In the genomic region with DNA sequence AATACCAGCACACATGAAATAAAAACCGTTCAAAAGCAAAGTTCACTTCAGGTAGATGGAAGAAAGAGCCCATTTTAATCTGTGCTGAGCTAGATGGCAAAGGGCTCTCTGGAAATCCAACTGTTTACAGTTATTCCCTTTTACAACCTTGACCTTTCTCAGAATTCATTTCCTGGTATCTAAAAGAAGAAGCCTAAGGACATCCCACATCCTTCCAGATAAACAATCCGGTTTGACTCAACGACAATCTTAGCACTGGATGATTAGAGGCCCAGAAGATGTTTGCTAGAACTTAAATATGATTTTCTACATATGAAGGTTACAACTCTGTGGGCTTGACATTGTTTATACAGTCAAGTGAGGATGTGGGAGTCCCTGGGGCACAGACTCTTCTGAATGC, we compare ENCODE assay signal across 17 mouse cellular contexts.
DNase-seq lines count a peak whose midpoint lies in the region; ATAC-seq and TF ChIP-seq lines count a peak whose summit lies in the region.
"Had no signal": no experiment of that assay in that cellular context is flagged by ENCODE, and none has a peak within 500 bp of the region (broad histone marks: within the 10 kb centered on the region; RNA-seq: fewer than 3 reads in every experiment).

No protein-coding gene starts in this region.

- H3K27me3 ChIP-seq in heart, adult 2 months (ENCODE audit: control insufficient read depth, insufficient read depth, low read length) = no peaks in the 10 kb centered on the region
- H3K27me3 ChIP-seq in kidney, embryonic 15.5 days = no peaks in the 10 kb centered on the region
- H3K27me3 ChIP-seq in kidney, embryonic 16.5 days (ENCODE audit: insufficient read depth, low read length) = no peaks in the 10 kb centered on the region
- no peaks in the 10 kb centered on the region for H3K27me3 ChIP-seq in stomach, embryonic 15.5 days (replicated peaks)
- no peaks in the 10 kb centered on the region for H3K27me3 ChIP-seq in stomach, postnatal 0 days (ENCODE audit: control insufficient read depth, insufficient read depth, low read length)

- intact Hi-C loops in heart, adult 2 months (cut with DNase I) = loop anchor here (10.0 kb wide), 1 partner anchor 329 kb away; a partner anchor contains a TSS
- intact Hi-C loops in heart, postnatal 36 days (cut with DNase I) = loop anchor here (5.0 kb wide), 1 partner anchor 221 kb away; a partner anchor contains a TSS

- no peak for TF ChIP-seq CTCF in heart, adult 2 months (IDR thresholded peaks at IDR 0.05)
- no peak for TF ChIP-seq CTCF in stomach, postnatal 0 days (IDR thresholded peaks at IDR 0.05; ENCODE audit: low read depth)

- 52% methylated on average over 3 of the region's 3 CpGs for WGBS in heart, adult 2 months
- 79% methylated on average over 3 of the region's 3 CpGs for WGBS in kidney, embryonic 15.5 days
- 68% methylated on average over 3 of the region's 3 CpGs for WGBS in kidney, embryonic 16.5 days
- WGBS in stomach, embryonic 15.5 days = 64% methylated on average over 3 of the region's 3 CpGs
- 60% methylated on average over 3 of the region's 3 CpGs for WGBS in stomach, postnatal 0 days

- H3K9me3 ChIP-seq in kidney, embryonic 15.5 days (replicated peaks) = no peaks in the 10 kb centered on the region
- H3K9me3 ChIP-seq in kidney, embryonic 16.5 days (ENCODE audit: low read length) = peaks cover 6% of the 10 kb centered on the region
- H3K9me3 ChIP-seq in stomach, embryonic 15.5 days = no peaks in the 10 kb centered on the region
- H3K9me3 ChIP-seq in stomach, postnatal 0 days (ENCODE audit: control insufficient read depth, low read length) = no peaks in the 10 kb centered on the region
- H3K9me3 ChIP-seq: forebrain, embryonic 10.5 days had no signal

- no peak for DNase-seq in heart, adult 2 months
- no peak for DNase-seq in heart, postnatal 36 days
- DNase-seq in stomach, postnatal 0 days (ENCODE audit: low spot score) = no peak
- no peak for DNase-seq in B cell, adult 2 months
- no peak for DNase-seq in spleen, postnatal 4 days (ENCODE audit: low spot score in 2 of 2)
- DNase-seq: adrenal gland, postnatal 25 days; cerebellum, adult 9-10 months; embryo, embryonic 11 days; gastrocnemius, postnatal 36 days; heart, postnatal 14 days; left cerebral cortex, postnatal 4 days had no signal

- peak overlapping the region; percentile 36; the same call in 1 of the 2 replicates for H3K27ac ChIP-seq in heart, adult 2 months
- peak overlapping the region; percentile 60 for H3K27ac ChIP-seq in kidney, embryonic 15.5 days
- no peak overlapping the region; the same call in 1 of the 2 replicates for H3K27ac ChIP-seq in kidney, embryonic 16.5 days (ENCODE audit: low read length)
- peak overlapping the region; percentile 64 for H3K27ac ChIP-seq in stomach, embryonic 15.5 days
- no peak overlapping the region for H3K27ac ChIP-seq in stomach, postnatal 0 days (replicated peaks)

- no peak overlapping the region for H3K4me3 ChIP-seq in heart, adult 2 months
- no peak overlapping the region for H3K4me3 ChIP-seq in kidney, embryonic 15.5 days (replicated peaks)
- no peak overlapping the region for H3K4me3 ChIP-seq in kidney, embryonic 16.5 days (ENCODE audit: low read length)
- H3K4me3 ChIP-seq in stomach, embryonic 15.5 days (replicated peaks) = no peak overlapping the region
- H3K4me3 ChIP-seq in stomach, postnatal 0 days (ENCODE audit: low read depth, low read length) = no peak overlapping the region
- H3K4me3 ChIP-seq: forebrain, embryonic 10.5 days had no signal

- H3K36me3 ChIP-seq in heart, adult 2 months (ENCODE audit: control insufficient read depth, insufficient read depth, low read length) = no peaks in the 10 kb centered on the region
- H3K36me3 ChIP-seq in kidney, embryonic 15.5 days = no peaks in the 10 kb centered on the region
- no peaks in the 10 kb centered on the region for H3K36me3 ChIP-seq in kidney, embryonic 16.5 days (ENCODE audit: insufficient read depth, low read length)
- no peaks in the 10 kb centered on the region for H3K36me3 ChIP-seq in stomach, embryonic 15.5 days
- H3K36me3 ChIP-seq in stomach, postnatal 0 days (ENCODE audit: control insufficient read depth, insufficient read depth, low read length) = no peaks in the 10 kb centered on the region
- H3K36me3 ChIP-seq: forebrain, embryonic 10.5 days had no signal

- no peak for TF ChIP-seq POLR2A in heart, adult 2 months (IDR thresholded peaks at IDR 0.05; ENCODE audit: insufficient read depth, low read depth, low read length)

- ATAC-seq in kidney, embryonic 15.5 days (replicated peaks; ENCODE audit: low FRiP score) = no peak
- no peak for ATAC-seq in kidney, embryonic 16.5 days (ENCODE audit: low FRiP score, low TSS enrichment)
- no peak for ATAC-seq in stomach, embryonic 15.5 days (ENCODE audit: insufficient read depth, low FRiP score, low read depth)
- no peak for ATAC-seq in stomach, postnatal 0 days (ENCODE audit: low FRiP score, low TSS enrichment)
- ATAC-seq: activated CD4-positive, CD25-positive, alpha-beta regulatory T cell, adult 4 months; midbrain, embryonic 16.5 days had no signal

- no peak for TF ChIP-seq EP300 in heart, adult 2 months (IDR thresholded peaks at IDR 0.05; ENCODE audit: insufficient read depth, low read depth, low read length)
- no peak for TF ChIP-seq EP300 in stomach, postnatal 0 days (optimal IDR thresholded peaks at IDR 0.05)

- no peak overlapping the region for H3K4me2 ChIP-seq in kidney, embryonic 15.5 days
- no peak overlapping the region for H3K4me2 ChIP-seq in kidney, embryonic 16.5 days (replicated peaks; ENCODE audit: low read depth, low read length)
- no peak overlapping the region for H3K4me2 ChIP-seq in stomach, embryonic 15.5 days
- H3K4me2 ChIP-seq in stomach, postnatal 0 days (replicated peaks; ENCODE audit: low read depth) = no peak overlapping the region

- no peak overlapping the region for H3K9ac ChIP-seq in heart, adult 2 months (ENCODE audit: low read depth, low read length)
- H3K9ac ChIP-seq in kidney, embryonic 15.5 days = no peak overlapping the region
- no peak overlapping the region for H3K9ac ChIP-seq in kidney, embryonic 16.5 days (replicated peaks; ENCODE audit: low read length)
- no peak overlapping the region for H3K9ac ChIP-seq in stomach, embryonic 15.5 days
- no peak overlapping the region for H3K9ac ChIP-seq in stomach, postnatal 0 days (ENCODE audit: low read length)

- peaks cover 4% of the 10 kb centered on the region for H3K4me1 ChIP-seq in heart, adult 2 months (ENCODE audit: control insufficient read depth, insufficient read depth, low read length)
- peaks cover 22% of the 10 kb centered on the region for H3K4me1 ChIP-seq in kidney, embryonic 15.5 days
- peaks cover 7% of the 10 kb centered on the region; the same call in 1 of the 2 replicates for H3K4me1 ChIP-seq in kidney, embryonic 16.5 days (ENCODE audit: insufficient read depth, low read length)
- peaks cover 31% of the 10 kb centered on the region for H3K4me1 ChIP-seq in stomach, embryonic 15.5 days
- 0 out of 2 replicates have a peak, but pooled peaks cover 4% of the 10 kb centered on the region for H3K4me1 ChIP-seq in stomach, postnatal 0 days (replicated peaks; ENCODE audit: control insufficient read depth, insufficient read depth)

- no peaks in the 10 kb centered on the region for H3K79me2 ChIP-seq in heart, adult 2 months (replicated peaks; ENCODE audit: control insufficient read depth, insufficient read depth, low read length)

Comparison
In these comparisons a context has a peak if more than half of its experiments do, and no peak if none do; other contexts are left out.
1. H3K27ac ChIP-seq: peak in heart, adult 2 months (single experiment), kidney, embryonic 15.5 days (single experiment) and stomach, embryonic 15.5 days (single experiment); none in kidney, embryonic 16.5 days (single experiment) and stomach, postnatal 0 days (single experiment).